Mouse (Mus musculus) erythroblast, adult 5-6 weeks (primary cell): ENCODE measurements around the gene Anxa5. TPM values are rescaled to one million over a fixed set of nuclear protein-coding genes. Genes with fewer than 3 reads are reported as not detected.
A peak's percentile ranks its signal among the peaks of the same experiment; 100 is the strongest.

Source experiments
- ATAC-seq: replicated peaks from 2 replicates; pipeline ENCODE4 v1.8.0; 2016; ENCODE audit warnings: moderate number of reproducible peaks, mild to moderate bottlenecking, moderate TSS enrichment, inconsistent platforms; ENCODE audit not compliant: poor library complexity, low FRiP score, severe bottlenecking
- total RNA-seq, 2 experiments: library from RNA; stranded (forward) in 1 of 2; stranded (reverse) in 1 of 2; fragments of 150-400 nt in 1 of 2; fragments of 200-764, 138-1000 nt in 1 of 2; gene quantifications; 2 replicates each; pipeline versions ENCODE4 v1.2.3 to v1.2.4; 2015 to 2017; ENCODE audit warnings: low replicate concordance in 2 of 2

The Anxa5 gene
- total RNA-seq (2015; ENCODE audit: low replicate concordance), result 64.0 and 65.2 TPM in 2 replicates
- 34.4 and 48.9 TPM in 2 replicates for total RNA-seq (2017; ENCODE audit: low replicate concordance)

DNA sequence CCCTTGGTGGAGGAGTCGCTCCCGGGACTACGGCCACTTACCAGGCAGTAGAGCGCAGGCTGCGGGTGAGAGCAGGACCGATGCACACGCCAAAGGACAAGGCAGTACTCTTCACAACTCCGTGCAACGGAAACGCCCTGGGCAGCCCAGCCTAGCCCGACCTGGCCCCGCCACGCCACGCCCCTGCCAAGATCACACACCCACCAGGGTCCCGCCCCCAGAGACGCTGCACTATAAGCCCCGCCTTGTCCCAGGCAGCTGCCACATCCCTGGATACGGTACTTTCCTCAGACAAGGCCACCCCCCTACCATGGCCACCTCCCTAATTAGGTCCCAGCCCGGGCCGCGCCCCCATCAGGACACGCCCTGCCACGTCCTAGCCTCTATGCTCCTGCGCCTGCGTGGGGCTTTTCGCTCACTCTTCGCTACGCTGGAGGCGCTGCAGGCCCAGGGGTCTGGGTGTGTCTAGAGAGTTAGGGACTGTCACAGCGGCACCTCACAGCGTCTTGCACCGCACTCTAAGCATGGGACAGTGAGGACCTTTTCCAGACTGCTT lies at the start of gene Anxa5, which contains the start of gene 1810062G17Rik:
TSS of gene Anxa5 (minus strand) at position 363 of the 556 bp plus-strand sequence.
TSS of gene 1810062G17Rik (plus strand) at position 406 of the 556 bp plus-strand sequence.
- peak; percentile 91 for ATAC-seq

- no peak for ATAC-seq
These were observed 48.8 kb upstream of the Anxa5 start for GRCm38 (mm10) chr3:36524466-36524865.

DNA sequence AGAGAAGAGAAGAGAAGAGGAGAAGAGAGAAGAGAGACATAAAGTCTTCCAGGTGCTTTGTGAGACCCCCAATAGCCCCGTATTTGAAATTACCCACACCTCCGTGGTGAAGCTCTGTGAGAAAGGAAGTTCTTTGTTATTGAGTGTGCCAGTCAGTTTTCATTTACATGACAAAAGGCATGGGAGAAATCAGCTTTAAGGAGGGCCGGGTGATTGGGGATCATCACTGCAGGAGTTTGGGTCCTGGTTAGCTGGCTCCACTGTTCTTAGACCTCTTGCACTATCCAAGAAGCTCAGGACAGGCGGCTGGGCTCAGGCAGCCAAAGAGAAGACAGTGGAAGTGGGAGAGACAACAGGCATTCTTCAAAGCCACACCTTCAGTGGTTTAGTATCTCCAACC lies 46.4 kb upstream of the Anxa5 start:
- no peak for ATAC-seq

- no peak for ATAC-seq
These were observed 45.7 kb upstream of the Anxa5 start, which contains the start of gene Gm11549 for GRCm38 (mm10) chr3:36521073-36522060. Gene Gm11549, minus strand, starts transcription at chr3:36521813.

DNA sequence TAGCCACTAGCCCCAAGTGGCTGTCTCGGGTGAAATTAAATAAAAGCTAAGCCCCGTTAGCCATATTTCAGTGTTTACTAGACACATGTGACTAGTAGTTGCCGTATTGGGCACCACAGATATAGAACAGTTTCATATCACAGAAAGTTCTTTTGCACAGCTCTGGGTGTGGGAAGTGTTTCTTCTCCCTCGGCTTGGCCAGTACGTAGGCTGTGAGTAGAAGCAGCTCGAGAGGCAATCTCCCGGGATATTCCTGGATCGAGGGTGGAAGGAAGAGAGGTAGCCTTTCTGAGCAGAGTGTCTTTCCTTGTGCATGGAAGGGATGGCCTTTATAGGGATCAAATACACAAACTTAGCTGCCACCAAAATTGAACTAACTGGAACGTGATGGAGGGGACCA lies 40.5 kb upstream of the Anxa5 start:
- no peak for ATAC-seq

GRCm38 (mm10) chr3:36511491-36511890 lies 35.8 kb upstream of the Anxa5 start:
- no peak for ATAC-seq

DNA sequence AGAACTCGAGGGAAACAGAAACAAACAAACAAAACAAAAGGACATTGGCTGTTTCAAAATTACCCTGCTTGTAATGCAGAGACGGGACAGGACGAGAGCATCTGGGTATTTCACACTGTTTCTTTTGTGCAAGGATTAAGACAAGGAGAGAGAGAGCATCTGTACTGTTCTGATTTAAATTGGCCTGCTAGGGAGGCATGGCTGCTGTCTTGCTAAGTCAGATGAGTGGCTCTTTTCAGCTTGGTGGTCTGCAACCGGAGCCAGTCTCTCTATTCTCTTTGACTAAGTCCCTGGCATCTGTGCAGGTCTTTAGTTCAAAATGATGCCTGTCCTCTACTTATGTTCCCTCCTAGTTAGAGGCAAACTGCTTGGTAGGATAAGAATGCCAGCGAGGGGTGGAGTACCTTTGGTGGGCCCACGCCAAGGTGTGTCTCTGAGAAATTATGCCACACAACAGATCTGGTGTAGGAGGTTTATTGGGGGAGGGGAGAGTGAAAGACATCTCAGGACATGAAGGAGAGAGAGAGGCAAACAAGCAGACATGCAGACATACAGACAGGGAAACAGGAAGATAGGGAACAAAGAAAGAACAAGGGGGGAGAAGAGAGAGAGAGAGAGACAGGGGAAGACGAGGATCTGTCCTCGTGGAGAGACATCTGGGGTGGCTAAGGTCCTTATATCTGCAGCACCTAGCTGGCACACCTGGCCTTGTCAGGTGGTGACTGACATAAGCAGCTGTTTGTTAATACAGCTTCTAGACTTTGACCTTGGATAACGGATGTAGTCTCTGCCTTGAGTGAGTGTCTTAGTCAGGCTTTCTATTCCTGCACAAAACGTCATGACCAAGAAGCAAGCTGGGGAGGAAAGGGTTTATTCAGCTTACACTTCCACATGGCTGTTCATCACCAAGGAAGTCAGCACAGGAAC lies 30.4 kb upstream of the Anxa5 start:
- ATAC-seq, result no peak

- no peak for ATAC-seq
These were observed 29.6 kb upstream of the Anxa5 start for GRCm38 (mm10) chr3:36505306-36505705.

DNA sequence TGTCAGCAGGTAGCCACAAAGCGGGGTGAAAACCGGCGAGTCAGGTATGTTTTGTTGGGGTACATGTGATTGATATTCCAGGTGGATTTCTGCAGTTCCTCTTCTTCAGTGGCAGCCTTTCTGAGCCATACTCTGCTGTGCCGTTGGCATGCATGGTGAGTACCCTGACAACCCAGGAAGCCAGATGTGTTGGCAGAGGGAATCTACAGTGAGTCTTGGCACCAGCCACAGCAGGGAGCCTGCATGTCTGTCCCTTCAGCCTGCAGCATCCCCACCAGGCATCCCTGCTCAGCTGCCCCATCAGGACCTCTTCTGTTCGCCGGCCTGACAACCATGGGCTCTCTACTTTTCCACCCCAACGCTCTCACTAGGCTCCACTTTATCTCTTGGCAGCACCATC lies 25.9 kb upstream of the Anxa5 start:
- no peak for ATAC-seq

GRCm38 (mm10) chr3:36500976-36501375 lies 25.3 kb upstream of the Anxa5 start:
- ATAC-seq, result no peak

DNA sequence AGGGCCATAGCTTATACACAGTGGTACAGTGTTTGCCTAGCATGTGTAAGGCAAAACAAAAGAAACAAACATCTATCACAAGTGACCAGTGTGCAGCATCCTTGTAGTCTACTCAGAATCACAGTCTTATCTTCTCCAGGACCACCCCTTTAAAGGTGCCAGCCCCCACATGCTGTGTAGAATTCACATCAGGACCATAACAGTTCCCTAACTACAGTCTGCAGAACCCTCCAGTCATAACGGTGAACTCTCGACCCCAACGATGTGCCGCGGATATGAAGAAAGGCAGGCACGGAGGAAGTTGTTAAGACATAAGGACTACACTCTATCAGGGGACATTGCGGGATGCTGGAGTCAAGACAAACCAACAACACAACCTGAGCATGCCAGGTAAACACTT lies 23.7 kb upstream of the Anxa5 start:
- no peak for ATAC-seq

DNA sequence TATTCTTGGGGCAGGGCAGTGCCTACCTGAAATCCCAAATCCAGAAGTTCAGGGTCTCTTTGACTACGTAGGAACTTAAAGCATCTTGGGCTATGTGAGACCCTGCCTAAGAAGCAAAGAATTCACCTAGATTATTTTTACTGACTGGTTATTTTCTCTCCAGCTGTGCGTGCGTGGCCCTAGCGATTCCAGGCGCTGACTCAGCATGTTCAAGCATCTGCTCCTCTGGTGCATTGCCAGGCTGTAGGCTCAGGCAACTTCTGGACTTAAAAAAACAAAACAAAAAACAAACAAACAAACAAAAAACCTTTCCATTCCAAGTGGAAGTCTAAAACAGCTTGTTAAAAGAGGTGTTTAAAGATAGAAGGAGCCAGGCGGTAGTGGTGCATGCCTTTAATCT lies 22.5 kb upstream of the Anxa5 start:
- ATAC-seq, result no peak

DNA sequence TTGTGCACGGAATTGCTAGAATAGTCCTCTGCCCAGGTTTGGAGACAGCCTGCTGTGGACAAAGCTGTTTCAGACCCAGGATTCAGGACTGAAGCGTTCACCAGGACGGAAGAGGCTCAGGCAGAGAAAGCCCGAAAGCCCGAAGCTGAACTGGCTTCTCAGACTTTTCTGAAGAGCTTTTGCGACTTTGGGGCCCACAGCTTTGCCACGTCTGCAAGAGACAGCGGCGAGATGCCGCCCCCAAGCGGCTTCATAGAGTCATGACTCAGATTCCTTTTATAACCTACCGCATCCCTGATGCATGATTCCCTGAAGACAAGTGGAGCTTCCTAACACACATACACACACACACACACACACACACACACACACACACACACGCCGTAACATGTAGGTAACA lies 21.1 kb upstream of the Anxa5 start:
- no peak for ATAC-seq

DNA sequence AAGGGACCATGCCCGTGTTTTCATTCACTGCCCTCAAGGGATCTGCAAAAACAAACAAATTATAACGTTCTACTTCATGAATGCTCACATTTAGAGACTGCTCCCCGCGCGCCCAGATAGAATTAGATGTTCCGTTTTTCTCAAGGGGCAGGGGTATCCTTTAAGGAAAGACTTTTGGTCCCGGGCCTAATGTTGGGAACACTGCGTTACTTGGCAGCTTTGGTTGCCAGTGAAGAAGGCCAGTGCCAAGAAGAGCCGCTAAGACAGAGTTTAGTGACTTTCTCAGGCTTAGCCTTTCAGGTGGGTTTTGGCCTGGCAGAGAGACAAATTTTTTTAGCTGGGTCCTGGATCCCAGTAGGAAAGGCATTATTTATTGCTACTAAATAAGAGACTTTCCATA lies 20.6 kb upstream of the Anxa5 start:
- ATAC-seq, result no peak

GRCm38 (mm10) chr3:36495436-36495835 lies 19.7 kb upstream of the Anxa5 start:
- no peak for ATAC-seq

GRCm38 (mm10) chr3:36494613-36495012 lies 18.9 kb upstream of the Anxa5 start:
- ATAC-seq, result no peak

- no peak for ATAC-seq
These were observed 18.1 kb upstream of the Anxa5 start for GRCm38 (mm10) chr3:36493641-36494283.

- no peak for ATAC-seq
These were observed 17.2 kb upstream of the Anxa5 start for GRCm38 (mm10) chr3:36492716-36493391.

DNA sequence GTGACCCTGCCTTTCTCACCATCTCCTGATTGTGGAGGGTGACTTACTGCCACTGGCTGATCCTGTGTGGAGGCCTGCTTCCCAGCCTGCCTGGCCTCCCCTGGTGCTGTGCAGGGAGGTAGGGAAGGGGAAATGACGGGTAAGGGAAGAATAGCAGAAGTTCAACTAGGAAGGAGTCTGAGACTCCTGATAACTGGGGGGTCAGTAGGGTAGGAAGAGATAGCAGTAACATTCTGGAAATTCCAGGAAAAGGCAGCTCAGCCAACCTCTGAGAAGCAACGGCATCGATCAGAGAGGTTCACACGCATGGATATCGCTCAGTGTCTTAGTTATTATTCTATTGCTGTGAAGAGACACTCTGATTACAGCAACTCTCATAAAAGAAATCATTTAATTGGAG lies 15.8 kb upstream of the Anxa5 start:
- no peak for ATAC-seq
